Comparison of ENCODE assay signal across 16 mouse cellular contexts in genomic region chr2:30120269-30120668, GRCm38 (mm10). TPM values are rescaled to one million over a fixed set of nuclear protein-coding genes. Genes with fewer than 3 reads are reported as not detected.
A peak's percentile ranks its signal among the peaks of the same experiment; 100 is the strongest.
DNase-seq lines count a peak whose midpoint lies in the region; ATAC-seq and TF ChIP-seq lines count a peak whose summit lies in the region.
"Had no signal": no experiment of that assay in that cellular context is flagged by ENCODE, and none has a peak within 500 bp of the region (broad histone marks: within the 10 kb centered on the region; RNA-seq: fewer than 3 reads in every experiment).

No protein-coding gene starts in this region.

- 0 out of 2 replicates have a peak, but pooled peaks cover 5% of the 10 kb centered on the region for H3K36me3 ChIP-seq in kidney, embryonic 15.5 days
- no peaks in the 10 kb centered on the region for H3K36me3 ChIP-seq in thymus, adult 2 months (ENCODE audit: control insufficient read depth, insufficient read depth, low read length)
- H3K36me3 ChIP-seq in forebrain, postnatal 0 days (ENCODE audit: insufficient read depth), result no peaks in the 10 kb centered on the region; the same call in none of the 2 replicates
- no peaks in the 10 kb centered on the region for H3K36me3 ChIP-seq in heart, adult 2 months (ENCODE audit: control insufficient read depth, insufficient read depth, low read length)
- H3K36me3 ChIP-seq: liver, embryonic 15.5 days had no signal

- no peaks in the 10 kb centered on the region for H3K79me2 ChIP-seq in heart, adult 2 months (replicated peaks; ENCODE audit: control insufficient read depth, insufficient read depth, low read length)

- no peak overlapping the region for H3K4me3 ChIP-seq in kidney, embryonic 15.5 days (replicated peaks)
- no peak overlapping the region for H3K4me3 ChIP-seq in thymus, adult 2 months (ENCODE audit: control insufficient read depth, insufficient read depth, low read length)
- H3K4me3 ChIP-seq in forebrain, postnatal 0 days (ENCODE audit: low read depth, low read length), result no peak overlapping the region
- no peak overlapping the region for H3K4me3 ChIP-seq in heart, adult 2 months
- H3K4me3 ChIP-seq: heart, embryonic 13.5 days; limb, embryonic 13.5 days; liver, embryonic 15.5 days had no signal

- H3K4me2 ChIP-seq in kidney, embryonic 15.5 days, result no peak overlapping the region
- H3K4me2 ChIP-seq in forebrain, postnatal 0 days (ENCODE audit: low read depth), result 0 out of 2 replicates have a peak overlapping the region, but pooled peaks have one; percentile 8
- H3K4me2 ChIP-seq: heart, embryonic 13.5 days; limb, embryonic 13.5 days; liver, embryonic 15.5 days had no signal

- TF ChIP-seq CTCF in thymus, adult 2 months (IDR thresholded peaks at IDR 0.05; ENCODE audit: borderline replicate concordance, control insufficient read depth, extremely low read depth, insufficient read depth, low read length, poor library complexity), result no peak
- no peak for TF ChIP-seq CTCF in forebrain, postnatal 0 days (IDR thresholded peaks at IDR 0.05; ENCODE audit: low read depth)
- TF ChIP-seq CTCF in heart, adult 2 months (IDR thresholded peaks at IDR 0.05), result no peak

- no peak overlapping the region for H3K27ac ChIP-seq in kidney, embryonic 15.5 days
- H3K27ac ChIP-seq in thymus, adult 2 months (ENCODE audit: control insufficient read depth, insufficient read depth, low read length), result peak overlapping the region; percentile 44; the same call in 1 of the 2 replicates
- H3K27ac ChIP-seq in forebrain, postnatal 0 days (ENCODE audit: low read depth, low read length), result peak overlapping the region; percentile 36; the same call in 1 of the 2 replicates
- H3K27ac ChIP-seq in heart, adult 2 months, result no peak overlapping the region
- H3K27ac ChIP-seq: heart, embryonic 13.5 days; kidney, postnatal 0 days; limb, embryonic 13.5 days; liver, embryonic 15.5 days had no signal

- H3K9me3 ChIP-seq in kidney, embryonic 15.5 days (replicated peaks), result no peaks in the 10 kb centered on the region
- H3K9me3 ChIP-seq in forebrain, postnatal 0 days (ENCODE audit: low read length), result no peaks in the 10 kb centered on the region
- H3K9me3 ChIP-seq: heart, embryonic 13.5 days; limb, embryonic 13.5 days; liver, embryonic 15.5 days had no signal

- no peak overlapping the region for H3K9ac ChIP-seq in kidney, embryonic 15.5 days
- no peak overlapping the region for H3K9ac ChIP-seq in forebrain, postnatal 0 days
- H3K9ac ChIP-seq in heart, adult 2 months (ENCODE audit: low read depth, low read length), result no peak overlapping the region
- H3K9ac ChIP-seq: heart, embryonic 13.5 days; limb, embryonic 13.5 days; liver, embryonic 15.5 days had no signal

- ATAC-seq in kidney, embryonic 15.5 days (replicated peaks; ENCODE audit: low FRiP score), result no peak
- no peak for ATAC-seq in forebrain, postnatal 0 days

- no peak for TF ChIP-seq EP300 in heart, adult 2 months (IDR thresholded peaks at IDR 0.05; ENCODE audit: insufficient read depth, low read depth, low read length)

- 89% methylated on average over 4 of the region's 4 CpGs for WGBS in kidney, embryonic 15.5 days
- 94% methylated on average over 4 of the region's 4 CpGs for WGBS in thymus, adult 2 months
- 74% methylated on average over 4 of the region's 4 CpGs for WGBS in forebrain, postnatal 0 days
- 58% methylated on average over 4 of the region's 4 CpGs for WGBS in heart, adult 2 months

- intact Hi-C loops in heart, adult 2 months (cut with DNase I), result no loop called here

- no peaks in the 10 kb centered on the region for H3K27me3 ChIP-seq in kidney, embryonic 15.5 days
- no peaks in the 10 kb centered on the region for H3K27me3 ChIP-seq in thymus, adult 2 months (ENCODE audit: control insufficient read depth, insufficient read depth, low read length)
- H3K27me3 ChIP-seq in forebrain, postnatal 0 days (ENCODE audit: insufficient read depth, low read length), result no peaks in the 10 kb centered on the region
- no peaks in the 10 kb centered on the region for H3K27me3 ChIP-seq in heart, adult 2 months (ENCODE audit: control insufficient read depth, insufficient read depth, low read length)
- H3K27me3 ChIP-seq: heart, embryonic 13.5 days; limb, embryonic 13.5 days; liver, embryonic 15.5 days had no signal

- DNase-seq in kidney, adult 9 months, result peak; percentile 70
- DNase-seq in thymus, adult 2 months, result no peak
- DNase-seq in thymus, postnatal 36 days, result no peak
- no peak for DNase-seq in forebrain, postnatal 0 days
- no peak for DNase-seq in right cerebral cortex, postnatal 10 days (ENCODE audit: low spot score in 2 of 2)
- DNase-seq in heart, adult 2 months, result no peak
- DNase-seq: adrenal gland, postnatal 10 days; cerebellum, adult 8-10 months; embryo, embryonic 11 days; lung, postnatal 14 days; retina, postnatal 1 day had no signal

- no peak for TF ChIP-seq POLR2A in thymus, adult 2 months (IDR thresholded peaks at IDR 0.05; ENCODE audit: control insufficient read depth, extremely low read depth, insufficient read depth, low read length, poor library complexity)
- no peak for TF ChIP-seq POLR2A in heart, adult 2 months (IDR thresholded peaks at IDR 0.05; ENCODE audit: insufficient read depth, low read depth, low read length)

- H3K4me1 ChIP-seq in kidney, embryonic 15.5 days, result peaks cover 26% of the 10 kb centered on the region
- H3K4me1 ChIP-seq in thymus, adult 2 months (replicated peaks; ENCODE audit: control insufficient read depth, insufficient read depth, low read length), result peaks cover 31% of the 10 kb centered on the region
- H3K4me1 ChIP-seq in forebrain, postnatal 0 days (ENCODE audit: insufficient read depth), result peaks cover 12% of the 10 kb centered on the region; the same call in 1 of the 2 replicates
- H3K4me1 ChIP-seq in heart, adult 2 months (ENCODE audit: control insufficient read depth, insufficient read depth, low read length), result peaks cover 4% of the 10 kb centered on the region

RNA-seq across cellular contexts. Expression of gene Zer1, which starts 4.1 kb away (rescaled TPM):
- 7.2 and 8.6 TPM in 2 replicates for polyA plus RNA-seq in kidney, embryonic 15.5 days (2015; fragmentation: Nextera tagmentation; extraction: Ambion mirVana)
- polyA plus RNA-seq in thymus, adult 2 months (2012; rRNA removed), result 140 and 153 TPM in 2 replicates
- 51.9 and 70.2 TPM in 2 replicates for total RNA-seq in forebrain, postnatal 0 days (2014; rRNA removed)
- polyA plus RNA-seq in forebrain, postnatal 0 days (2015; fragmentation: Nextera tagmentation; extraction: Ambion mirVana), result 5.4 and 10.3 TPM in 2 replicates
- total RNA-seq in heart, adult 2 months (2021), result 10 to 100 TPM; 21.9 to 26.6 TPM
- polyA plus RNA-seq in heart, adult 2 months (2012; rRNA removed), result 45.1 TPM in 2 replicates

RNA-seq across cellular contexts. Expression of gene Tbc1d13, which starts 13.3 kb away (rescaled TPM):
- polyA plus RNA-seq in kidney, embryonic 15.5 days (2015; fragmentation: Nextera tagmentation; extraction: Ambion mirVana), result 8.2 and 8.9 TPM in 2 replicates
- polyA plus RNA-seq in thymus, adult 2 months (2012; rRNA removed), result 92.3 and 92.9 TPM in 2 replicates
- 116 and 135 TPM in 2 replicates for total RNA-seq in forebrain, postnatal 0 days (2014; rRNA removed)
- polyA plus RNA-seq in forebrain, postnatal 0 days (2015; fragmentation: Nextera tagmentation; extraction: Ambion mirVana), result 5.0 and 8.3 TPM in 2 replicates
- total RNA-seq in heart, adult 2 months (2021), result 10 to 100 TPM; 17.2 to 17.4 TPM
- 25.4 and 33.7 TPM in 2 replicates for polyA plus RNA-seq in heart, adult 2 months (2012; rRNA removed)

RNA-seq across cellular contexts. Expression of gene Zdhhc12, which starts 26.8 kb away (rescaled TPM):
- 35.2 and 37.7 TPM in 2 replicates for polyA plus RNA-seq in kidney, embryonic 15.5 days (2015; fragmentation: Nextera tagmentation; extraction: Ambion mirVana)
- 146 and 160 TPM in 2 replicates for polyA plus RNA-seq in thymus, adult 2 months (2012; rRNA removed)
- total RNA-seq in forebrain, postnatal 0 days (2014; rRNA removed), result 19.5 and 25.7 TPM in 2 replicates
- polyA plus RNA-seq in forebrain, postnatal 0 days (2015; fragmentation: Nextera tagmentation; extraction: Ambion mirVana), result 20.8 and 23.3 TPM in 2 replicates
- total RNA-seq in heart, adult 2 months (2021), result 1 to 10 TPM; 2.8 to 3.6 TPM
- 10.3 and 15.8 TPM in 2 replicates for polyA plus RNA-seq in heart, adult 2 months (2012; rRNA removed)

RNA-seq across cellular contexts. Expression of gene Pkn3, which starts 42.8 kb away (rescaled TPM):
- polyA plus RNA-seq in kidney, embryonic 15.5 days (2015; fragmentation: Nextera tagmentation; extraction: Ambion mirVana), result 11.5 and 13.2 TPM in 2 replicates
- polyA plus RNA-seq in thymus, adult 2 months (2012; rRNA removed), result 8.0 and 8.8 TPM in 2 replicates
- total RNA-seq in forebrain, postnatal 0 days (2014; rRNA removed), result 2.0 and 4.7 TPM in 2 replicates
- 0.80 and 0.86 TPM in 2 replicates for polyA plus RNA-seq in forebrain, postnatal 0 days (2015; fragmentation: Nextera tagmentation; extraction: Ambion mirVana)
- 10 to 100 TPM in 1 of 2 experiments, 1 to 10 TPM in 1; 8.8 to 10.4 TPM for total RNA-seq in heart, adult 2 months (2021)
- polyA plus RNA-seq in heart, adult 2 months (2012; rRNA removed), result 13.6 and 15.0 TPM in 2 replicates

RNA-seq across cellular contexts. Expression of gene Endog, which starts 51.0 kb away (rescaled TPM):
- polyA plus RNA-seq in kidney, embryonic 15.5 days (2015; fragmentation: Nextera tagmentation; extraction: Ambion mirVana), result 19.8 and 20.8 TPM in 2 replicates
- 37.8 and 40.3 TPM in 2 replicates for polyA plus RNA-seq in thymus, adult 2 months (2012; rRNA removed)
- 31.8 and 37.1 TPM in 2 replicates for total RNA-seq in forebrain, postnatal 0 days (2014; rRNA removed)
- polyA plus RNA-seq in forebrain, postnatal 0 days (2015; fragmentation: Nextera tagmentation; extraction: Ambion mirVana), result 29.0 and 31.1 TPM in 2 replicates
- 10 to 100 TPM; 90.6 to 93.3 TPM for total RNA-seq in heart, adult 2 months (2021)
- 87.4 and 119 TPM in 2 replicates for polyA plus RNA-seq in heart, adult 2 months (2012; rRNA removed)

Comparison
In these comparisons a context has a peak if more than half of its experiments do, and no peak if none do; other contexts are left out.
1. H3K27ac ChIP-seq: peak in thymus, adult 2 months (single experiment) and forebrain, postnatal 0 days (single experiment); none in kidney, embryonic 15.5 days (single experiment) and heart, adult 2 months (single experiment).